ENCODE assay signal across 30 mouse cellular contexts in the genomic region with DNA sequence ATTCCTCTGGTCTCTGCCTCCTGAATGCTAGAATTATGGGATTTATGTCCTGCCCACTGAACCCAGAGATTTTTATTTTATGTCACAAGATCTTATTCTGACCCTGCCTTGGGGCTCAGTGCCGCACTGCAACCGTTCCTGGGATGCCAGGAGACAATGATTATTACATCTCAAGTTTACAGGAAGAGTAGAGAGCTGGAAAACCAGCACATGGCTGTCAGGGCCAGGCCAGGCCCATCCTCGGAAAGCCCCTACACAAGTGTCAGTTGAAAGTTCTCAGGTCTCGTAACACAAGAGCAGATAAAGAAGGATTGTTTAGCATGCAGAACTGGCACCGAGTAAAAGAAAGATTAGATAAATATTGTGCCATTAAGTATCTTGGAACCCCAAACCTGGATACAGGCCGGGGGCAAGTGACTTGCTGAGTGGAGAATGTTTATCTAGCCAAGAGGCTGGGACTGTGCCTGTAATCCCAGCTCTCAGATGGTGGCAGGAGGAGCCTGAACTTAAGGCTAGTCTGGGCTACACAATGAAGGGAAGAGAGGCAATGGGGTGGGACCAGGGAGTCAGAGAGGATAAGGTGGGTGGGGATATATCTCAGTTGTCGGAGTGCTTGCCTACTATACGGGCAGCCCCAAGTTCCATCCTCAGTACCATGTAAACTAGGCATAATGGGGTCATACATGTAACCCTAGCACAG.
DNase-seq lines count a peak whose midpoint lies in the region; ATAC-seq and TF ChIP-seq lines count a peak whose summit lies in the region.
"Had no signal": no experiment of that assay in that cellular context is flagged by ENCODE, and none has a peak within 500 bp of the region (broad histone marks: within the 10 kb centered on the region; RNA-seq: fewer than 3 reads in every experiment).

No protein-coding gene starts in this region.

- no peak overlapping the region for H3K4me2 ChIP-seq in midbrain, embryonic 11.5 days
- H3K4me2 ChIP-seq in liver, embryonic 14.5 days (ENCODE audit: low read depth), result no peak overlapping the region
- H3K4me2 ChIP-seq: embryonic facial prominence, embryonic 12.5 days; heart, embryonic 15.5 days; hindbrain, embryonic 14.5 days; limb, embryonic 12.5 days; midbrain, embryonic 12.5 days; neural tube, embryonic 12.5 days had no signal

- TF ChIP-seq EP300 in liver, embryonic 14.5 days (IDR thresholded peaks at IDR 0.05; ENCODE audit: low read depth), result peak; percentile 33; the same call in 1 of the 2 replicates

- 86% methylated on average over 8 of the region's 8 CpGs for WGBS in midbrain, embryonic 11.5 days
- 87% methylated on average over 8 of the region's 8 CpGs for WGBS in midbrain, embryonic 10.5 days
- WGBS in liver, embryonic 14.5 days (ENCODE audit: insufficient replicate concordance), result 35% methylated on average over 8 of the region's 8 CpGs

- H3K4me1 ChIP-seq in midbrain, embryonic 11.5 days (ENCODE audit: control insufficient read depth, insufficient read depth, low read length), result no peaks in the 10 kb centered on the region
- H3K4me1 ChIP-seq in midbrain, embryonic 10.5 days, result no peaks in the 10 kb centered on the region
- peaks cover 12 to 20% of the 10 kb centered on the region in 2 experiments for H3K4me1 ChIP-seq in liver, embryonic 14.5 days (replicated peaks; ENCODE audit: control insufficient read depth in 2 of 2, insufficient read depth in 2 of 2, low read length in 1 of 2)
- H3K4me1 ChIP-seq: embryonic facial prominence, embryonic 12.5 days; heart, embryonic 15.5 days; midbrain, embryonic 12.5 days; neural tube, embryonic 12.5 days had no signal

- no peak for TF ChIP-seq CTCF in liver, embryonic 14.5 days (IDR thresholded peaks at IDR 0.05; ENCODE audit: low read depth)

- no peaks in the 10 kb centered on the region for H3K9me3 ChIP-seq in midbrain, embryonic 11.5 days (ENCODE audit: control insufficient read depth, low read length)
- H3K9me3 ChIP-seq in midbrain, embryonic 10.5 days (replicated peaks), result no peaks in the 10 kb centered on the region
- no peaks in the 10 kb centered on the region for H3K9me3 ChIP-seq in liver, embryonic 14.5 days (ENCODE audit: control insufficient read depth, low read length)
- H3K9me3 ChIP-seq: embryonic facial prominence, embryonic 12.5 days; heart, embryonic 10.5 days; heart, embryonic 15.5 days; limb, embryonic 12.5 days; midbrain, embryonic 12.5 days; neural tube, embryonic 12.5 days had no signal

- no peak overlapping the region for H3K4me3 ChIP-seq in midbrain, embryonic 11.5 days (ENCODE audit: low read depth, low read length)
- H3K4me3 ChIP-seq in midbrain, embryonic 10.5 days, result no peak overlapping the region
- H3K4me3 ChIP-seq in liver, embryonic 14.5 days (ENCODE audit: insufficient read depth in 1 of 2, low read depth in 2 of 2, low read length in 2 of 2), result no peak overlapping the region
- H3K4me3 ChIP-seq: embryonic facial prominence, embryonic 12.5 days; heart, embryonic 10.5 days; heart, embryonic 15.5 days; left cerebral cortex, adult 2 months; limb, embryonic 12.5 days; midbrain, embryonic 12.5 days; myocyte; neural tube, embryonic 12.5 days had no signal

- no peak overlapping the region for H3K27ac ChIP-seq in midbrain, embryonic 11.5 days (ENCODE audit: low read depth, low read length)
- H3K27ac ChIP-seq in midbrain, embryonic 10.5 days (replicated peaks), result no peak overlapping the region
- no peak overlapping the region for H3K27ac ChIP-seq in liver, embryonic 14.5 days
- H3K27ac ChIP-seq: embryonic facial prominence, embryonic 12.5 days; heart, embryonic 10.5 days; heart, embryonic 15.5 days; hindbrain, embryonic 14.5 days; left cerebral cortex, adult 2 months; limb, embryonic 12.5 days; macrophage; midbrain, embryonic 12.5 days; neural tube, embryonic 12.5 days had no signal

- no peak for ATAC-seq in midbrain, embryonic 11.5 days (ENCODE audit: low FRiP score)
- ATAC-seq in erythroid progenitor cell, adult 5-6 weeks (replicated peaks; ENCODE audit: low FRiP score, poor library complexity, severe bottlenecking), result peak; percentile 55
- ATAC-seq in liver, embryonic 14.5 days (ENCODE audit: insufficient read depth), result peak; percentile 64
- ATAC-seq in megakaryocyte-erythroid progenitor cell, adult 5-6 weeks (replicated peaks; ENCODE audit: low FRiP score, low TSS enrichment, poor library complexity, severe bottlenecking), result peak; percentile 86
- ATAC-seq in activated CD4-positive, CD25-positive, alpha-beta regulatory T cell, adult 4 months, result no peak
- ATAC-seq: forebrain, embryonic 16.5 days; intestine, postnatal 0 days had no signal

- DNase-seq in midbrain, embryonic 11.5 days (ENCODE audit: low spot score, missing footprints), result peak; percentile 17
- DNase-seq in midbrain, embryonic 10.5 days (ENCODE audit: low spot score), result no peak
- peak; percentile 22 to 44 (median 24) for DNase-seq in liver, embryonic 14.5 days (ENCODE audit: low read depth in 3 of 3, low spot score in 3 of 3)
- DNase-seq in gastrocnemius, adult 18-20 months (ENCODE audit: low spot score), result no peak
- no peak for DNase-seq in heart, postnatal 4 days
- DNase-seq: adrenal gland, postnatal 36 days; cerebellum, adult 11 months; cerebellum, adult 9-10 months; cerebellum, postnatal 36 days; gastrocnemius, postnatal 10 days; heart, postnatal 36 days; kidney, postnatal 14 days; lung, adult 18-20 months; lung, postnatal 10 days; thymus, postnatal 14 days had no signal

- H3K27me3 ChIP-seq in midbrain, embryonic 11.5 days (ENCODE audit: control insufficient read depth, insufficient read depth, low read length), result no peaks in the 10 kb centered on the region
- no peaks in the 10 kb centered on the region; the same call in 1 of the 2 replicates for H3K27me3 ChIP-seq in midbrain, embryonic 10.5 days (ENCODE audit: low read depth, poor library complexity, severe bottlenecking)
- no peaks in the 10 kb centered on the region for H3K27me3 ChIP-seq in liver, embryonic 14.5 days (ENCODE audit: control insufficient read depth, insufficient read depth, low read length)
- H3K27me3 ChIP-seq: heart, embryonic 15.5 days; midbrain, embryonic 12.5 days; neural tube, embryonic 12.5 days had no signal

- H3K9ac ChIP-seq in midbrain, embryonic 11.5 days (ENCODE audit: low read length), result no peak overlapping the region
- no peak overlapping the region for H3K9ac ChIP-seq in liver, embryonic 14.5 days (replicated peaks)
- H3K9ac ChIP-seq: embryonic facial prominence, embryonic 12.5 days; heart, embryonic 15.5 days; hindbrain, embryonic 14.5 days; limb, embryonic 12.5 days; midbrain, embryonic 12.5 days; neural tube, embryonic 12.5 days had no signal

- H3K36me3 ChIP-seq in midbrain, embryonic 11.5 days (ENCODE audit: control insufficient read depth, insufficient read depth, low read length), result no peaks in the 10 kb centered on the region
- no peaks in the 10 kb centered on the region for H3K36me3 ChIP-seq in midbrain, embryonic 10.5 days
- H3K36me3 ChIP-seq in liver, embryonic 14.5 days (replicated peaks; ENCODE audit: control insufficient read depth, insufficient read depth, low read depth), result no peaks in the 10 kb centered on the region
- H3K36me3 ChIP-seq: embryonic facial prominence, embryonic 12.5 days; heart, embryonic 10.5 days; heart, embryonic 15.5 days; limb, embryonic 12.5 days; midbrain, embryonic 12.5 days; neural tube, embryonic 12.5 days had no signal

Comparison
In these comparisons a context has a peak if more than half of its experiments do, and no peak if none do; other contexts are left out.
1. DNase-seq: peak in midbrain, embryonic 11.5 days (single experiment) and liver, embryonic 14.5 days (3 of 3); none in midbrain, embryonic 10.5 days (single experiment), gastrocnemius, adult 18-20 months (single experiment) and heart, postnatal 4 days (single experiment).
2. ATAC-seq: peak in erythroid progenitor cell, adult 5-6 weeks (single experiment), liver, embryonic 14.5 days (single experiment) and megakaryocyte-erythroid progenitor cell, adult 5-6 weeks (single experiment); none in midbrain, embryonic 11.5 days (single experiment) and activated CD4-positive, CD25-positive, alpha-beta regulatory T cell, adult 4 months (single experiment).